Mouse (Mus musculus): Measurements from ENCODE around the gene Nectin4. TPM values are rescaled to one million over a fixed set of nuclear protein-coding genes. Genes with fewer than 3 reads are reported as not detected.

The Nectin4 gene
- total and polyA plus RNA-seq, 3 experiments: 0.30 to 2.7 (median 0.49) TPM

DNA sequence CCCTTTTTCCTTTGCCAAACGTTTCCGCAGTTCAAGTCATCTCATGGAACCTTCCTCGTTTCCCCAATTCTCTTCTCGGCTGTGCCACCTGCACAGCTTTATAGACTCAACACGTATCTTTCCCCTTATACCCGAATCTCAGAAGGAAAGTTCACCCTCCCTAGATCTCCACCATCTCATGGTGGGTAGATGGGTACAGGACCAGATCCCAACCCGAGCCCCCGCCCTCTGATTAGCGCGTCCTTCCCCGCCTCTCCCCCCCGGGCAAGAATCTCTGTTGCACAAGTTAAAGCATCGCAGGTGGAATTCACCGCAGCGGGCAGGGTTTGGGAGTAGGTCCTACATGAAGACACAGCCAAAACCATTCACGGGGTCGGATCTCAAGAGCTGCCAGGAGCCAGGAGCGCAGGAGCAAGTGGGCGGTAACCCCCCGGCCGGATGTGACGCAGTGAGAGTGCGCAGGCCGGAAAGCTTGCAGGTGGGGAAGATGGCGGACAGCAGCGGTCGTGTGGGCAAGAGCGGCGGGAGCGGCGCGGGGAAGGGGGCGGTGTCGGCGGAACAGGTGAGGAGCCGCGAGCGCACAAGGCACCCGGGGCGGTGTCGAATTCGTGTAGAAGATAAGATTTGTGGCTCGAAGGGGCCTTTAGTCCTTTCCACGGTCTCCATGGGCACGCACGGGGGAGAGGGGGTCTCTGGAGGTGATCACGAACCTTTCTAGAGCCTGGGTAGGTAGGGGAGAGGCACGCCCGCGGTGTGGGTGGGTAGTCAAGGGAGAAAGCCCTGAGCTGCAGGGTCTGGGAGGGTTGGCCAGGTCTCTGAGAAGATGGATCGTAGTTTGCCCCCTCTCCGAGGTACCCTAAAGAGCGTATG lies 24.4 kb upstream of the Nectin4 start, which contains the start of the genes Nit1 and Pfdn2:
Gene Nit1 (minus strand): TSS at position 422 of the 870 bp plus-strand sequence.
Gene Pfdn2 (plus strand): TSS at position 446 of the 870 bp plus-strand sequence.
- in situ Hi-C loops (cut with MboI; ENCODE audit: low pct_ligation_motif_present, low pct_unique_long_range_greater_than_20kb, low sequenced_read_pairs) (no loop called here), dilution Hi-C loops (cut with MboI; ENCODE audit: extremely low pct_ligation_motif_present, extremely low pct_unique_long_range_greater_than_20kb, low sequenced_read_pairs) (no loop called here)
- Histone ChIP-seq H3K27ac (ENCODE audit: insufficient read depth, low read depth) (peak within 1 kb of the TSS; percentile 8; the same call in 1 of the 2 replicates), H3K4me3 (replicated peaks in 1 of 3; ENCODE audit: low read depth in 2 of 3, low read length in 2 of 3, poor library complexity in 1 of 3) (peak within 1 kb of the TSS; percentile 95 to 99 (median 99)), H3K36me3 (replicated peaks in 1 of 2; ENCODE audit: control insufficient read depth in 1 of 2, insufficient read depth in 1 of 2, low read length in 1 of 2) (peaks cover 23 to 58% of the 10 kb centered on the region in 2 experiments), H3K9ac (ENCODE audit: insufficient read depth, low read depth) (peak within 1 kb of the TSS; percentile 81), H3K27me3 (replicated peaks) (no peaks in the 10 kb centered on the region), H3K4me2 (ENCODE audit: insufficient read depth, low read depth, poor library complexity, severe bottlenecking) (peak within 1 kb of the TSS; percentile 76), H3K9me3 (replicated peaks; ENCODE audit: low read length) (peaks cover 5% of the 10 kb centered on the region), H3K79me2 (replicated peaks; ENCODE audit: control insufficient read depth, extremely low read depth, insufficient read depth, poor library complexity, severe bottlenecking) (peaks cover 46% of the 10 kb centered on the region), H3K4me1 (ENCODE audit: control insufficient read depth in 1 of 2, insufficient read depth in 2 of 2) (peaks cover 4 to 41% of the 10 kb centered on the region in 2 experiments)
- TF ChIP-seq BHLHE40 (IDR thresholded peaks at IDR 0.05; ENCODE audit: low read depth, low read length): no peak
- TF ChIP-seq USF2 (conservative IDR thresholded peaks at IDR 0.05; ENCODE audit: low read depth, low read length): no peak
- TF ChIP-seq UBTF (IDR thresholded peaks at IDR 0.05; ENCODE audit: low read depth, low read length): no peak
- no peak for TF ChIP-seq PAX5 (IDR thresholded peaks at IDR 0.05; ENCODE audit: low read length)
- no peak for TF ChIP-seq ZC3H11A (IDR thresholded peaks at IDR 0.05; ENCODE audit: low read depth, low read length)
- no peak; the same call in 1 of the 2 replicates for TF ChIP-seq GABPA (IDR thresholded peaks at IDR 0.05; ENCODE audit: insufficient replicate concordance, low read depth, low read length)
- TF ChIP-seq CTCF (conservative IDR thresholded peaks at IDR 0.05 in 1 of 2, IDR thresholded peaks at IDR 0.05 in 1 of 2; ENCODE audit: low read depth in 2 of 2, low read length in 2 of 2): no peak
- peak; percentile 87; the same call in 1 of the 2 replicates for TF ChIP-seq SIN3A (IDR thresholded peaks at IDR 0.05; ENCODE audit: low read length)
- TF ChIP-seq SMC3 (IDR thresholded peaks at IDR 0.05; ENCODE audit: low read depth, low read length): no peak
- peak; percentile 77; the same call in 1 of the 2 replicates for TF ChIP-seq POLR2AphosphoS2 (IDR thresholded peaks at IDR 0.05; ENCODE audit: low read depth, low read length)
- no peak for TF ChIP-seq ZKSCAN1 (IDR thresholded peaks at IDR 0.05; ENCODE audit: borderline replicate concordance, low read depth, low read length)
- TF ChIP-seq MAFK (IDR thresholded peaks at IDR 0.05; ENCODE audit: insufficient replicate concordance, low read length): no peak
- peak; percentile 82 for TF ChIP-seq NRF1 (IDR thresholded peaks at IDR 0.05; ENCODE audit: low read depth, low read length)
- TF ChIP-seq USF1 (IDR thresholded peaks at IDR 0.05; ENCODE audit: low read depth, low read length): no peak
- TF ChIP-seq TCF12 (IDR thresholded peaks at IDR 0.05; ENCODE audit: low read depth, low read length): peak; percentile 94
- TF ChIP-seq IRF4 (IDR thresholded peaks at IDR 0.05; ENCODE audit: low read depth, low read length): peak; percentile 76
- peak; percentile 90 for TF ChIP-seq HCFC1 (IDR thresholded peaks at IDR 0.05; ENCODE audit: low read depth, low read length)
- no peak for TF ChIP-seq EP300 (IDR thresholded peaks at IDR 0.05; ENCODE audit: low read length)
- TF ChIP-seq TBP (conservative IDR thresholded peaks at IDR 0.05; ENCODE audit: low read depth, low read length): 0 out of 2 replicates have a peak, but pooled peaks have one; percentile 57
- peak; percentile 46; the same call in 1 of the 2 replicates for TF ChIP-seq MYC (IDR thresholded peaks at IDR 0.05; ENCODE audit: low read depth, low read length)
- TF ChIP-seq MEF2A (IDR thresholded peaks at IDR 0.05; ENCODE audit: borderline replicate concordance, low read depth, low read length): peak; percentile 56
- peak; percentile 88 for TF ChIP-seq ZMIZ1 (IDR thresholded peaks at IDR 0.05; ENCODE audit: low read depth, low read length)
- no peak for TF ChIP-seq RCOR1 (conservative IDR thresholded peaks at IDR 0.05; ENCODE audit: low read depth, low read length)
- TF ChIP-seq NELFE (IDR thresholded peaks at IDR 0.05; ENCODE audit: low read depth, low read length): peak; percentile 91
- TF ChIP-seq RAD21 (IDR thresholded peaks at IDR 0.05; ENCODE audit: low read depth, low read length): no peak
- TF ChIP-seq CHD2 (IDR thresholded peaks at IDR 0.05; ENCODE audit: low read length): no peak
- peak; percentile 76 for TF ChIP-seq ELF1 (IDR thresholded peaks at IDR 0.05; ENCODE audit: low read depth, low read length)
- no peak for TF ChIP-seq CHD1 (IDR thresholded peaks at IDR 0.05; ENCODE audit: low read depth, low read length)
- TF ChIP-seq JUN (IDR thresholded peaks at IDR 0.05; ENCODE audit: insufficient read depth, low read depth, low read length): no peak
- TF ChIP-seq MXI1 (IDR thresholded peaks at IDR 0.05; ENCODE audit: low read depth, low read length): peak; percentile 90
- TF ChIP-seq MAZ (IDR thresholded peaks at IDR 0.05; ENCODE audit: low read depth, low read length): peak; percentile 80; the same call in 1 of the 2 replicates
- peak; percentile 82; the same call in 1 of the 2 replicates for TF ChIP-seq KAT2A (IDR thresholded peaks at IDR 0.05; ENCODE audit: insufficient replicate concordance, low read length)
- peak; percentile 93 for TF ChIP-seq POLR2A (IDR thresholded peaks at IDR 0.05; ENCODE audit: low read depth, low read length)
- TF ChIP-seq JUND (conservative IDR thresholded peaks at IDR 0.05; ENCODE audit: low read depth, low read length): no peak
- TF ChIP-seq E2F4 (IDR thresholded peaks at IDR 0.05; ENCODE audit: insufficient replicate concordance, low read depth, low read length): no peak
- no peak for TF ChIP-seq ZNF384 (IDR thresholded peaks at IDR 0.05; ENCODE audit: low read depth, low read length)
- TF ChIP-seq MAX (IDR thresholded peaks at IDR 0.05; ENCODE audit: low read length): peak; percentile 58; the same call in 1 of the 2 replicates
- no peak for TF ChIP-seq ETS1 (conservative IDR thresholded peaks at IDR 0.05; ENCODE audit: low read depth, low read length)
- peak; percentile 89 for DNase-seq (ENCODE audit: extremely low read depth)
